Mouse (Mus musculus): ENCODE measurements around the gene Snrnp40.
A peak's percentile ranks its signal among the peaks of the same experiment; 100 is the strongest.

Gene Snrnp40

DNA sequence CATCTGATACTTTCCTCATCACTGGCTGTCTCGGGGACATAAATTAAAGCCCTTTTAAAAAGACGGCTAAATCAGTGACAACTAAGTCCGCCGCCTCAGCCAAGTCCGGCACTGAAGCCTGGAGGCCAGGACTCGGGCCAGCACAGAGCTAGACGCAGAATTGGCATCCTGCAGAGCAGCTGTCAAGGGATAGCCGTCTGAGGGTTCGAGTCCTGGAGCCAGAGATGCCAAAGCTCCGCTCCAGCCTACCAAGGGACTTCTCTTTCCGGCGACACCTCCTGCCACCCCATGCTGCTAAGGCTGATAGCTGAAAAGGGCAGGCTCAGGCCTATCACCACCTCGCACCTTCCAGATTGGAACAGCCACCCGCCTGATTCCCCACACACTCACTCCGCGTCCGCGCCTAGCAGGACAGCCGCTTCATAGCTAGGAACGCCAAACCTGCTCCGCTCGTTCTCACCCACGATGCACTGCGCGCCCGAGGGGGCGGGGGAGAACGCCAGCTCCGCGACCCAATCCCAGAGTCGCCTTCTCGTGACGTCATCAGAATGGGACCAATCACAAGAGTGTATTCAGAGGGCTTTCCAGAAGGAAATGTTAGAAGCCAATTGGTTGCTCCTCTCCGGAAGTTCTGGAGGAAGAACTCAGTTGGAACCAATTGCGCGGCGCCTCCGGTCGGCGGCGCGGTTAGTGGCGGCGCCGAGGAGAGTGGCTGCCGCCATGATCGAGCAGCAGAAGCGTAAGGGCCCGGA is at the start of gene Snrnp40, which contains the start of gene Zcchc17:
Gene Snrnp40, plus strand, starts transcription at position 647 of the 752 bp plus-strand sequence.
Gene Zcchc17, minus strand, starts transcription at position 458 of the 752 bp plus-strand sequence.
- peak; percentile 99 for DNase-seq

GRCm38 (mm10) chr4:130312526-130312925 is 47.4 kb upstream of the Snrnp40 start:
- DNase-seq = no peak

- DNase-seq = no peak
Observed at GRCm38 (mm10) chr4:130313552-130313951, 46.4 kb upstream of the Snrnp40 start.

GRCm38 (mm10) chr4:130315771-130316527 is 44.0 kb upstream of the Snrnp40 start:
- DNase-seq = peak in 1 of 2 experiments; percentile 25

DNA sequence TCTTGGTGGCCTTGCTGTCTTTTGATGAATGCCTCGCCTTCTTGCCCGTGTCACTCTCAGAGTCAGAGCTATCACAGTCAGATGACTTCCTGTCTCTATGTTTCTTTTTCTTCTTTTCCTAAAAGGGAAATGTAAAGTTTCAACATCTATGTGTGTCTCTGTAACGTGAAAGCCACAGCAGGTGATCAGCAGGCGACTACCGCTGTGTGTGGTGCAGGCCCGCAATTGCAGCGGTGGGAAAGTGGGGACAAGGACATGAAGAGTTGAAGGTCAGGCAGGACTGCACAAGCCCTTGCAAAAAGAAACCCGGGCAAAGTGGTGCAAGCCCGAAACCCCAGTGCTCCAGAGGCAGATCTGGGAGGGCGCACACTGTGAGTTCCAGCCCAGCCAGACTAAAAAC is 43.2 kb upstream of the Snrnp40 start:
- no peak for DNase-seq

DNA sequence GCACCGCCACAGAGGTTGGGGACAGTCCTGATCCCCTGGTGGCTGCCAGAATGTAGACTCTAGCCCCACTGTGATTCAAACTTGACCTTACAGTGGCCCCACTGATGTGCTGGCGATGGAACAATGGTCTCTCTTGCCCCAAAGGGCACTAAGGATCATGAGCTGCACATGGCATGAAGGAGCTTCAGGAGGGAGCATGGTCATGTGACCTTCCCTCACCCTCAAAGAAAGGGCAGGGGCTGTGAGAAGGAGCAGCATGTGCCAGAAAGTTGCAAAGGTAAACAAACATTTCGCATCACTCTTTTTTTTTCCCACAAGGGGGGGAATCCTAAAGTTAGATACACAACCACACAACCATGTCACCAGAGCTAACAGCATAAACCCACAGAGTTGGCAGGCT is 41.8 kb upstream of the Snrnp40 start:
- no peak for DNase-seq

GRCm38 (mm10) chr4:130319564-130319963 is 40.4 kb upstream of the Snrnp40 start:
- no peak for DNase-seq

DNA sequence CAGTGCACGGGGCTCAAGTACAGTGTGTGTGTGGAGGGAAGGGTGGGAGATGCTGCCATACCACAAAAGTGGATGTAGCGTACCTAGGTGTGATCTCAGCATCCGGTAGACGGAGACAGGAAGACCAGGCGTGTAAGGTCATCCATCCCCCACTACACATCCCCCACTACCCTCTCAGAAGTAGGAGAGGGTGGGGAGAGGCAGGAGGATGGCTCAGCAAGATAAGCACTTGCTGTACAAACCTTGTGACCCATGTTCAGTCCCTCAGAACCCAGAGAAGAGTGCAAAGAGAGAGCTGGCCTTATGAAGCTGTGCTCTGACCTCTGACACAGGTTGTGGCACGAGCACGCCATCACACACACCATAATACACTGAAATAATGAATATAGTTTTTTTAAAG is 38.3 kb upstream of the Snrnp40 start:
- DNase-seq = no peak

- no peak for DNase-seq
Observed at GRCm38 (mm10) chr4:130322567-130322966, 37.4 kb upstream of the Snrnp40 start.

- DNase-seq = no peak
Observed at GRCm38 (mm10) chr4:130323165-130323564, 36.8 kb upstream of the Snrnp40 start.

DNA sequence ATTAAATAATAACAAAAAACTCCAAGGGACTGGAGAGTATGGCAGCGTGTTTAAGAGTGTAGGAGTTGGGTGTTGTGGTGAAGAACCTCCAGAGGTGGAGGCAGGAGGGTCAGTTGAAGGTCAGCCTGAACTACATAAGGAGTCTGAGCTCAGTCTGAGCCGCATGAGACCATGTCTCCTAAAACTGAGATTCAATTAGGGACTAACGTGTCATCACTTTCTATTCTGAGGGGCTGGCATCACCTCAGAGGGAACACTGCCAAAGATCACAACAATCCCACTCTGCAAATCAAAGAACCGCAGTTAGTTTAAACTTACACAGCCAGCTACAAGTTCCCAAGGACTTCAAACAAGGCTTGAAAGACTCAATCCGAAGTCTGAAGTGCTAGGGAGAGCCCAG is 36.3 kb upstream of the Snrnp40 start:
- DNase-seq = no peak

- DNase-seq = no peak
Observed at GRCm38 (mm10) chr4:130325446-130325845, 34.5 kb upstream of the Snrnp40 start.

DNA sequence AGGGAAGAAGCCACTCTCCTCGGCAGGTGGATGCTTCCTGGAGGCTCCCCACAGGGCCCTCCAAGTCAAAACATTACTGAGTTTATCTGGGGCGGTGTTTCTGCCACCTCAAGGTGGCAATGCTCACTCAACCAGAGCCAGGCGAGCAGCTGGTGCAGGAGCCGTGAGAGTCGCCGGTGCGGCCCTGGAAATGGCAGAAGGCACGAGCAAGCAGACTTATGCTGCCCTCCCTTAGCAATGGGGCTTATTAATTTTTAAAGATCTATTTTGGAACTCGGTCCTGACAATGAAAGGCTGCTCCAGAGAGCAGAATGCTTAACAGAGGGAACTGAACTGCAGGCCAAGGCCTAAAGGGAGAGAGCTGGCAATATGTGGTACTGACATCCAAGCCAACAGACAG is 32.6 kb upstream of the Snrnp40 start:
- no peak for DNase-seq

DNA sequence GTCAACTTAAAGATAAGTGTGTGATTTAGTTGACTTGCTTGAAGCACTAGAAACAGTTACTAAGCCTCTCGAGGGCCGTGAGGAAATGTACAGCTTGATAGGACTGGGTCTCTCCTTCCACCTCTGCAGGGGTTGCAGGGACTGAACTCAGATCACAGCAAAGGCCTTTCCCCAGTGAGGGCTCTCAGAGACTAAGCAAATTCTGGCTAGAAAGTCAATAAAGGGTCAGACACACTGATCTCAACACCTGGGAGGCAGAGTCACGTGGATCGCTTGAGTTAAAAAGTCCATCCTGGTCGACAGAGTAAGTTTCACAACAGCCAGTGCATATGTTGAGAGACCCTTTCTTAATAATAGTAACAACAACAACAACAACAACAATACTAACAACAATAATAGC is 24.1 kb upstream of the Snrnp40 start:
- no peak for DNase-seq

DNA sequence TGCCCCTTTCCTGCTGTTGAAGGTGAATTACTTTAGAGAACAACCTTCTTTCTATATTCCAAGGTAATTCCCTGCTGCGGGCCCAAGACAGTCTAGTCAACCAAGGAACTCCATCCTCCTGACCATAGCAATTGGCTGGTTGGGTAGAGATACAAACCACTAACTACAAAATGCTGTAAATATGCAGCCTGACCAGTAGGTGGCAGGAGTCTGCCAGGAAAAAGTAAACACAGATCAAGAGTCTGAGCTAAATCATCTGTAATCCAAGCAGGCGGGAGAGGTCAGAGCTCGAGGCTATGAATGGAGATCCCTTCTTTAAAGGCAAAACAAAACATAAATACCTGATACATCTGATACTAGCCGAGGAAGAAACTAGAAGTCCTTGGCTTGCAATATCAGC is 18.2 kb upstream of the Snrnp40 start:
- peak; percentile 20 to 51 for DNase-seq

- no peak for DNase-seq
Observed at GRCm38 (mm10) chr4:130349666-130350065, 10.3 kb upstream of the Snrnp40 start.

- no peak for DNase-seq
Observed at GRCm38 (mm10) chr4:130350690-130351422, 9.1 kb upstream of the Snrnp40 start.

DNA sequence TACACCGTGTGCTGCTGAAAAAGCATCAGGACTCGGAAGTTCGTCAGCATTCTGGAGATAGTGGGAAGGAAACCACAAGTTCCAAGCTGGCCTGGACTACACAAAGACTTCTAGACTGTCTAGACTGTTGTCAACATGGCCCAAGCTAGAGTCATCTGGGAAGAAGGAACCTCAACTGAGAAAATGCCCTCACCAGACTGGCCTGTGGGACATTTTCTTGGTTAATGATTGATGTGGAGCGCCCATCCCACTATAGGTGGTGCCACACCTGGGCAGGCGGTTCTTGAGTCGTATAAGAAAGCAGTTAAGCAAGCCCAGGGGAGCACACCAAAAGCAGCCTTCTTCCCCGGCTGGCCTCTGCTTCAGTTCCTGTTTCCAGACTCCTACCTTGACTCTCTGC is 7.3 kb upstream of the Snrnp40 start:
- no peak for DNase-seq

- no peak for DNase-seq
Observed at GRCm38 (mm10) chr4:130357946-130358345, 2.0 kb upstream of the Snrnp40 start.

GRCm38 (mm10) chr4:130360238-130360590 is 282 bp downstream of the Snrnp40 start:
- no peak for DNase-seq

GRCm38 (mm10) chr4:130376675-130377074 is 16.7 kb downstream of the Snrnp40 start:
- no peak for DNase-seq

- DNase-seq = no peak
Observed at GRCm38 (mm10) chr4:130377500-130377899, 17.6 kb downstream of the Snrnp40 start.

GRCm38 (mm10) chr4:130379181-130379580 is 19.2 kb downstream of the Snrnp40 start:
- no peak for DNase-seq

GRCm38 (mm10) chr4:130380418-130380817 is 20.5 kb downstream of the Snrnp40 start:
- DNase-seq = no peak

Measured in lung, adult 18-20 months (tissue).